Mouse (Mus musculus) stomach, embryonic 14.5 days (tissue): Measurements from ENCODE around the gene Sytl3. TPM values are rescaled to one million over a fixed set of nuclear protein-coding genes. Genes with fewer than 3 reads are reported as not detected.
"Not testable (repeated sequence)": the region's sequence is repeated elsewhere in the genome, so short reads cannot be mapped to it uniquely, and the experiment has no call there.

Experiments used
- ATAC-seq: fragments of 200-750 bp; cut with Nextera tagmentation; 2 replicates; pipeline ENCODE4 v1.8.0; 2017; ENCODE audit warnings: low read depth, moderate TSS enrichment; ENCODE audit not compliant: insufficient number of reproducible peaks, insufficient read depth, low FRiP score
- H3K27ac ChIP-seq: fragments of 300-500 bp; sonication (generic); 2 replicates; pipeline ENCODE4 v1.5.1; 2014; ENCODE audit warnings: mild to moderate bottlenecking, low read length, moderate library complexity, mixed read lengths
- H3K27me3 ChIP-seq: fragments of 300-500 bp; sonication (generic); 2 replicates; pipeline ENCODE4 v1.6.1; 2014; ENCODE audit warnings: low read length, control low read depth, mixed read lengths; ENCODE audit not compliant: control insufficient read depth, insufficient read depth
- H3K36me3 ChIP-seq: fragments of 300-500 bp; sonication (generic); 2 replicates; pipeline ENCODE4 v1.6.1; 2014; ENCODE audit warnings: mild to moderate bottlenecking, control low read depth, low read length, moderate library complexity, mixed read lengths; ENCODE audit not compliant: control insufficient read depth, insufficient read depth
- H3K4me1 ChIP-seq: fragments of 300-500 bp; sonication (generic); 2 replicates; pipeline ENCODE4 v1.6.1; 2014; ENCODE audit warnings: low read length, control low read depth, mixed read lengths; ENCODE audit not compliant: control insufficient read depth, insufficient read depth
- H3K4me2 ChIP-seq: fragments of 300-500 bp; sonication (generic); replicated peaks from 2 replicates; pipeline ENCODE4 v1.6.1; 2014; ENCODE audit warnings: low read depth, low read length, control low read depth
- H3K4me3 ChIP-seq: fragments of 300-500 bp; sonication (generic); 2 replicates; pipeline ENCODE4 v1.5.1; 2014; ENCODE audit warnings: low read depth, low read length, control low read depth
- H3K9ac ChIP-seq: fragments of 300-500 bp; sonication (generic); replicated peaks from 2 replicates; pipeline ENCODE4 v1.6.1; 2014; ENCODE audit warnings: low read depth, mild to moderate bottlenecking, control low read depth, low read length, moderate library complexity, mixed read lengths
- H3K9me3 ChIP-seq: fragments of 300-500 bp; sonication (generic); 2 replicates; pipeline ENCODE4 v1.6.1; 2016; ENCODE audit warnings: low read depth, low read length, control low read depth; ENCODE audit not compliant: control insufficient read depth
- WGBS: fragments of 180-500 bp; shearing (Covaris S2); extraction: QIAGEN DNeasy Blood & Tissue Kit; methylation state at CpG from one replicate; pipeline ENCODE4 v1.1.7; 2014; 5-methylcytosine and 5-hydroxymethylcytosine counted together
- polyA plus RNA-seq: library from polyadenylated mRNA; unstranded; fragments of >200 nt; fragmentation: Nextera tagmentation; extraction: Ambion mirVana; gene quantifications from 2 replicates; pipeline ENCODE4 v1.2.1, GENCODE M21; 2014

Sytl3 gene
- polyA plus RNA-seq: 0.55 and 0.90 TPM in 2 replicates

- H3K9ac ChIP-seq, H3K27me3 ChIP-seq, H3K4me1 ChIP-seq, H3K9me3 ChIP-seq, H3K36me3 ChIP-seq, H3K4me2 ChIP-seq, H3K4me3 ChIP-seq, ATAC-seq, H3K27ac ChIP-seq: not testable (repeated sequence)
- WGBS: 76% methylated on average over 4 of the region's 7 CpGs
Measured at GRCm38 (mm10) chr17:6658801-6659200, at the start of gene Sytl3. TSS of gene Sytl3 (plus strand) at chr17:6659093.

DNA sequence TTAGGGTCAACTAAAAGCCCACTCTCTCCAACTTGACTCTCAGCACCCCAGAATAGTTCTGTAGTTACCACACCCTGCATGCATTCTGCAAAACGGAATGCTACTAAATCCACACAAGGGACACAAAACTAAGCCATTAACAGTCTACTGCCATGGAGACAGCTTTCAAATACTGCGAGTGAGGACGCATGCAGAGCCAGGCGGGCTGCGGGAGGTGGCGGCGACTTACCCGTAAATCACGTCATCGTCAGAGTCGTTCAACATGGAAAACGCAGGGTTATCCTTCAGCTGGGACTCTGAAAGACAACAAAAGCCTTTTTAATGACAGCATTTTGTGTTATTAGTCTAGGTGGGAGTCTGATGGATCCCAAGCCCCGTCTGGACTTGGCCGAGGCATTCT, 45.4 kb upstream of the Sytl3 start:
- H3K9ac ChIP-seq, H3K27me3 ChIP-seq, ATAC-seq, H3K36me3 ChIP-seq, H3K4me3 ChIP-seq, H3K4me1 ChIP-seq, H3K4me2 ChIP-seq, H3K27ac ChIP-seq, H3K9me3 ChIP-seq: not testable (repeated sequence)
- 80% methylated on average over 11 of the region's 14 CpGs for WGBS

DNA sequence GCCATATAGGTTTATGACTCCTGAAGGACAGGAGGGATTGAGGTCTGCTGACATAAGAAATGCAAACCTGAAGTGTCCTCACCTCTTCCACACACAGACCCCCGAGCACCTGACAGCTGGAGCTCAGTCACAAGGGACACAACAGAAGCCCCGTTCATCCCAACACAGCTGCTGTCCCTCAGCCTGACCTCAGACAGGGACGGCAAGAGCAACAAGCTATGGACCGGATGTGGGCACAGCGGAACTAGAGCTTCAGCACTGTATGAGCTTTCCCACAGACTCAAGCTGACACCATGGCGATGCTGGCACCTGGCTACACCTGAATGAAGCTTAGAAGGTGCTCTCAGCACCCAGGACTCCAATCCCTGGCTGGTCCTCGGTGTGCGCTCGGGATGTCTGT, 44.6 kb upstream of the Sytl3 start:
- WGBS: 86% methylated on average over 4 of the region's 9 CpGs

DNA sequence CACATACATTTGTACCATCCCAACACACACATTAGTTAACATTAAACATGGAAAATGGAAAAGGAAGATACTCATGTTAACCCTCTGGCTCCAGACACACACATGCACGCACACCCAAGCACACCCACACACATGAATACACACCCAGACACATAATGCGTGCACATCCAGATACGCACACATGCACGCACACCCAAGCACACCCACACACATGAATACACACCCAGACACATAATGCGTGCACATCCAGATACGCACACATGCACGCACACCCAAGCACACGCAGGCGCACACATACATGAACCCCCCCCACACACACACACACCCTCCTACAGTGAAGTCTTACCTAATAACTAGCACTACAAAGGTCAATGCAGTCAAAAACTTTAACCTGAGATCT, 42.2 kb upstream of the Sytl3 start:
- H3K27ac ChIP-seq, H3K9me3 ChIP-seq, H3K4me3 ChIP-seq, ATAC-seq, H3K4me2 ChIP-seq, H3K27me3 ChIP-seq, H3K4me1 ChIP-seq, H3K36me3 ChIP-seq, H3K9ac ChIP-seq: not testable (repeated sequence)
- 96% methylated on average over 9 of the region's 9 CpGs for WGBS

More for the DNA sequence above, 44.6 kb upstream of the Sytl3 start:
- H3K9ac ChIP-seq, H3K27me3 ChIP-seq, H3K4me3 ChIP-seq, ATAC-seq, H3K36me3 ChIP-seq, H3K27ac ChIP-seq, H3K4me1 ChIP-seq, H3K9me3 ChIP-seq, H3K4me2 ChIP-seq: not testable (repeated sequence)

GRCm38 (mm10) chr17:6617689-6618400, 41.0 kb upstream of the Sytl3 start:
- 45% methylated on average over 7 of the region's 13 CpGs for WGBS
- not testable (repeated sequence) for H3K9ac ChIP-seq, H3K36me3 ChIP-seq, H3K27me3 ChIP-seq, H3K4me3 ChIP-seq, H3K27ac ChIP-seq, H3K4me2 ChIP-seq, H3K4me1 ChIP-seq, ATAC-seq, H3K9me3 ChIP-seq

GRCm38 (mm10) chr17:6619271-6619670, 39.6 kb upstream of the Sytl3 start:
- not testable (repeated sequence) for H3K4me3 ChIP-seq, H3K9me3 ChIP-seq, H3K9ac ChIP-seq, H3K27me3 ChIP-seq, H3K36me3 ChIP-seq, H3K4me1 ChIP-seq, ATAC-seq, H3K27ac ChIP-seq, H3K4me2 ChIP-seq
- 84% methylated on average over 5 of the region's 5 CpGs for WGBS

DNA sequence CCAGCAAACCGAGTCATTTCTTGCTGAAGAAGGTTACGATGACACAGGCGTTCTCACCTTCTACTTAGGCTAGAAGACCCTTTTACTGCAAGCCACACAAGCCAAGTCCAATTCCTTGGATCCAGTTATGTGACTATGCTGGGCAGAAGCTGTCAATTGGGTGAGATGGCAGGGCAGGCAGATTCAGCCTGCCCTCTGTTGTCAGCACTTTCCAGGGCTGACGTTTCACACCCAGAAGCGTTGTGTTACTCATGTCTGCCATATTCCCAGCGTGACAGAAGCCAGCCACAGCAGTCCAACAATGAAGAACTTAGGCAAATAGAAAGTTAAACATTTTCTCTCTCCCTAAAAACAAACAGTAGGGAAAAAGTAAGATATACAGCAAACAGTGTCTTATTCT, 38.9 kb upstream of the Sytl3 start:
- not testable (repeated sequence) for H3K4me2 ChIP-seq, H3K9me3 ChIP-seq, H3K4me1 ChIP-seq, H3K27me3 ChIP-seq, H3K27ac ChIP-seq, H3K36me3 ChIP-seq, H3K9ac ChIP-seq, H3K4me3 ChIP-seq, ATAC-seq
- 66% methylated on average over 5 of the region's 6 CpGs for WGBS

DNA sequence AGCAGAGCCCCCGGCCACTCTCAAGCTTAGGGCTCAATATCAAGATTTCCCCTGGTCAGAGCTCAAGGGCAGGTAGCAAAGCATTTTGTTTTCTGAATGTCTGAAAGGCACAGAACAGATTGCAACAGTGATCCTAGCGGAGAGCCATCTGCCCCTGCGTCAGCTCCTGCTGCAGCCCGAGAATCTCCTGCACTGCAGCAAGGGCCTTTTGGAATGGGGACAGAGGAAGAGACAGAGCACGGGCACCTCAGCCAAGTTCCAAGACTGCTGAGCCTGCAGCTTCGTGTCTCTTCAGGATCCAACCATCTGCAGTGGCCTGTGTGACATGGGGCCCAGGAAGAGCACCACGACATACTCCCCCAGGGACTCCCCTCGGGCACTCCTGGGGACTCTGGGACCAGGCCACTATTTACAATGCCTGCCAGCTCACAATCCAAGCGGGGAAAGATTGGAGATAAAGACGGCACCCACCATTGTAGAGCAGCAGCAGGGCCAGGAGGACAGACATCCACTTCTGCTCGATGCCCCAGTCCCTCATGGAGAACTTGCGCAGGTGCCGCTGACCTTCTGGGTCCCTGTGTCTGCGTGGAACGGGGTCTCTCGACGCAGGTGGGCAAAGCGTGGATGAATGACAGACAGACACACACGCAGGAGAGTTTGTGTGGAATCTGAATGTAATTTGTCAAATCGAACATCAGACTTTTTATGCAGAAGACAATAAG, 38.0 kb upstream of the Sytl3 start:
- not testable (repeated sequence) for H3K4me2 ChIP-seq, H3K36me3 ChIP-seq, ATAC-seq, H3K27me3 ChIP-seq, H3K4me3 ChIP-seq, H3K9ac ChIP-seq, H3K9me3 ChIP-seq, H3K27ac ChIP-seq, H3K4me1 ChIP-seq
- WGBS: 79% methylated on average over 17 of the region's 20 CpGs
